Mouse (Mus musculus) midbrain, embryonic 15.5 days (tissue): ENCODE data around the gene Ctnna3. TPM values are rescaled to one million over a fixed set of nuclear protein-coding genes. Genes with fewer than 3 reads are reported as not detected.
"Not testable (repeated sequence)": the region's sequence is repeated elsewhere in the genome, so short reads cannot be mapped to it uniquely, and the experiment has no call there.

Experiments
- ATAC-seq: fragments of 200-750 bp; cut with Nextera tagmentation; replicated peaks from 2 replicates; pipeline ENCODE4 v1.8.0; 2017; ENCODE audit warnings: moderate TSS enrichment
- H3K27ac ChIP-seq: fragments of 300-500 bp; sonication (generic); 2 replicates; pipeline ENCODE4 v1.5.1; 2015; ENCODE audit warnings: mild to moderate bottlenecking, inconsistent platforms
- H3K27me3 ChIP-seq: fragments of 300-500 bp; sonication (generic); replicated peaks from 2 replicates; pipeline ENCODE4 v1.6.1; 2015; ENCODE audit warnings: inconsistent platforms
- H3K36me3 ChIP-seq: fragments of 300-500 bp; sonication (generic); replicated peaks from 2 replicates; pipeline ENCODE4 v1.6.1; 2015; ENCODE audit warnings: inconsistent platforms
- H3K4me1 ChIP-seq: fragments of 300-500 bp; sonication (generic); 2 replicates; pipeline ENCODE4 v1.6.1; 2015; ENCODE audit warnings: inconsistent platforms
- H3K4me2 ChIP-seq: fragments of 300-500 bp; sonication (generic); 2 replicates; pipeline ENCODE4 v1.6.1; 2015; ENCODE audit warnings: inconsistent platforms, mild to moderate bottlenecking, moderate library complexity
- H3K4me3 ChIP-seq: fragments of 300-500 bp; sonication (generic); 2 replicates; pipeline ENCODE4 v1.5.1; 2015; ENCODE audit warnings: mild to moderate bottlenecking, inconsistent platforms
- H3K9ac ChIP-seq: fragments of 300-500 bp; sonication (generic); 2 replicates; pipeline ENCODE4 v1.6.1; 2015; ENCODE audit warnings: mild to moderate bottlenecking, inconsistent platforms
- H3K9me3 ChIP-seq: fragments of 300-500 bp; sonication (generic); 2 replicates; pipeline ENCODE4 v1.6.1; 2016; ENCODE audit warnings: inconsistent platforms
- WGBS: fragments of 180-500 bp; shearing (Covaris S2); methylation state at CpG from one replicate; pipeline ENCODE4 v1.1.7; 2015; ENCODE audit warnings: mixed read lengths; 5-methylcytosine and 5-hydroxymethylcytosine counted together
- polyA plus RNA-seq: library from polyadenylated mRNA; unstranded; fragments of >200 nt; fragmentation: Nextera tagmentation; extraction: Ambion mirVana; gene quantifications from 2 replicates; pipeline ENCODE4 v1.2.1, GENCODE M21; 2015

Ctnna3 gene
- polyA plus RNA-seq, 1 experiment from 2014 or later: 0.80 TPM

DNA sequence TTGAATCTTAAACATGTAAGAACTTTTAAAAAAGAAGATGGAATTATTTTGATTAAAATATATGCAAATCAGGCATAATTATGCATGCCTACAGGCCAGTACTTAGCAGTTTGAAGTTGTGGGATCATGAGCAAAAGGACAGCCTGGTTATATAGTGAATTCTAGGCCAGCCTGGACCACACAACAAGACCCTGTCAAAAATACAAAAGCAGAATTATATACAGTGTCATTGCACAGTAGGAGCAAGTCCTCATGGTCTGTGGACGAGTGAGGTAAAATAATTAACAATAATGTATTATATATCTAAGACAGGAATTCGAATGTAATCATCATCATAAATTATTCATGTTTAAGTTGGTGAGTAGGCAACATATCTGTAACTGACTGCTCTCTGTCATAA, 966.7 kb downstream of the Ctnna3 start:
- Histone ChIP-seq H3K9me3 (no peaks in the 10 kb centered on the region), H3K4me3 (no peak overlapping the region), H3K4me1 (no peaks in the 10 kb centered on the region), H3K36me3 (no peaks in the 10 kb centered on the region), H3K27me3 (no peaks in the 10 kb centered on the region), H3K9ac (no peak overlapping the region), H3K4me2 (no peak overlapping the region), H3K27ac (no peak overlapping the region)
- no peak for ATAC-seq
- 54% methylated on average over 2 of the region's 2 CpGs for WGBS

- H3K36me3 ChIP-seq, ATAC-seq, H3K4me3 ChIP-seq, H3K9ac ChIP-seq, H3K4me2 ChIP-seq, H3K9me3 ChIP-seq, H3K27ac ChIP-seq, H3K27me3 ChIP-seq, H3K4me1 ChIP-seq: not testable (repeated sequence)
- 35% methylated on average over 1 of the region's 1 CpGs for WGBS
These were observed 988.5 kb downstream of the Ctnna3 start for GRCm38 (mm10) chr10:64418396-64418795.

DNA sequence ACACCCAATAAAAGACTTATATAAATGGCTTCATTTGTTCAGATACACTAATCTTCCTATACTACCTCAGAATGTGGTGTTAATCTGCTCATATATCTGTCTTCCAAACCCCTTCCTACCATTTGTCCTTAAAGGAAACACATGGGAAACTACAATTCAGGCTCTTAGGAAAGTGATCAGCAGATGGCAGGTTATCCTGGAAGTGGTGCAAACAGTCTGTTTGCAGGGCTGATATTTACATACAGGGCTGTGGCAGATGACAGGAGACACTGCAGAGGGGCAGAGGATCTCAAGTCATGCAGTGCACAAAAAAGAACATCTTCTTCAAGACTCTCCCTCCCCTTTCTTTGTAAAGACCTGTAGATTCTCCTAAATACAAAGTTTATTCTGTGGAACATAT, 1008.8 kb downstream of the Ctnna3 start:
- no peak overlapping the region for H3K9ac ChIP-seq
- H3K4me1 ChIP-seq: no peaks in the 10 kb centered on the region
- no peaks in the 10 kb centered on the region for H3K36me3 ChIP-seq
- no peak overlapping the region for H3K4me2 ChIP-seq
- ATAC-seq: no peak
- no peaks in the 10 kb centered on the region for H3K27me3 ChIP-seq
- no peaks in the 10 kb centered on the region for H3K9me3 ChIP-seq
- H3K27ac ChIP-seq: no peak overlapping the region
- no peak overlapping the region for H3K4me3 ChIP-seq

- ATAC-seq: no peak
- Histone ChIP-seq H3K27me3 (no peaks in the 10 kb centered on the region), H3K9ac (no peak overlapping the region), H3K27ac (no peak overlapping the region), H3K36me3 (no peaks in the 10 kb centered on the region), H3K4me2 (no peak overlapping the region), H3K9me3 (no peaks in the 10 kb centered on the region), H3K4me3 (no peak overlapping the region), H3K4me1 (no peaks in the 10 kb centered on the region)
- WGBS: 88% methylated on average over 2 of the region's 2 CpGs
These were observed 1018.7 kb downstream of the Ctnna3 start for GRCm38 (mm10) chr10:64448624-64449023.

- Histone ChIP-seq H3K27ac (no peak overlapping the region), H3K4me1 (no peaks in the 10 kb centered on the region), H3K4me2 (no peak overlapping the region), H3K27me3 (no peaks in the 10 kb centered on the region), H3K36me3 (no peaks in the 10 kb centered on the region), H3K9ac (no peak overlapping the region), H3K4me3 (no peak overlapping the region), H3K9me3 (no peaks in the 10 kb centered on the region)
- 88% methylated on average over 5 of the region's 5 CpGs for WGBS
- no peak for ATAC-seq
These were observed 1053.4 kb downstream of the Ctnna3 start for GRCm38 (mm10) chr10:64483281-64483680.

DNA sequence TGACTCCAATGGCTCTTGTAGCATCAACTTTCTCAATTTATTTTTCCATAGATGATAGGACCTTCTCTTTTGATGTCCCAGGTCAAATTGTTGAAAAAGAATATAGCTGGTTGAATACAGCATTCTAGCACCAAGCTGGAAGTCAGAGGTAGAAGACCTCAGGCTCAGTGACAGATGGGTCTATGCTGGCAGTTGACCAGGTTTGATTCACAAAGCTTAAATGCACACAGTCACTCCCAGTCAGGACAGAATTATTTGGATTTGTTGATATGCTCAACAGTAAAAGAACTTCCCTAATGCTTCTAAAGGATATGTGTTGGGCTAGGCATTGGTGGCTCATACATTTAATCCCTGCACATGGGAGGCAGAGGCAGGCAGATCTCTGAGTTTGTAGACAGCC, 1059.6 kb downstream of the Ctnna3 start:
- Histone ChIP-seq H3K27me3 (no peaks in the 10 kb centered on the region), H3K36me3 (no peaks in the 10 kb centered on the region), H3K4me1 (no peaks in the 10 kb centered on the region), H3K9ac (no peak overlapping the region), H3K27ac (no peak overlapping the region), H3K4me2 (no peak overlapping the region), H3K9me3 (no peaks in the 10 kb centered on the region), H3K4me3 (no peak overlapping the region)
- no peak for ATAC-seq

DNA sequence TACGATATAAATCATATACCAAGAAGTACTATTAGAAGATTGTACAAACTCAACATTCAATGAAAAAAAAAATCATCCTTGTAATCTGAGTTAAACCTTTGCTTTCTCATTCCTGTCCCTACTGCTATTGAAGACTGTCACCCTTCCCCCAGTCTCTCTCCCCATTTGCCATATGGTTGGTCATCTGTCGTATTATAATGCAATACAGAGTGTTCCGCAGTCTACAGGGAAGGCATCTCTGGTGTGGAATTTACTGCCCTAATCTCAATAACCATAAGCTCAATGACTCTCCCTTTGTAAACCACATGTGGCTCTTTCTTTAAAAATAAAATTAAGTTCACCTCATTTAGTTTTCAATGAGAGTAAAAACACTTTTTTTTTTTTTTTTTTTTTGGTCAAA, 1113.7 kb downstream of the Ctnna3 start:
- no peaks in the 10 kb centered on the region for H3K27me3 ChIP-seq
- H3K4me2 ChIP-seq: no peak overlapping the region
- WGBS: 64% methylated on average over 3 of the region's 3 CpGs
- H3K27ac ChIP-seq: no peak overlapping the region
- no peak overlapping the region for H3K4me3 ChIP-seq
- H3K9me3 ChIP-seq: no peaks in the 10 kb centered on the region
- H3K9ac ChIP-seq: no peak overlapping the region
- H3K4me1 ChIP-seq: no peaks in the 10 kb centered on the region; the same call in 1 of the 2 replicates
- no peaks in the 10 kb centered on the region for H3K36me3 ChIP-seq
- no peak for ATAC-seq

DNA sequence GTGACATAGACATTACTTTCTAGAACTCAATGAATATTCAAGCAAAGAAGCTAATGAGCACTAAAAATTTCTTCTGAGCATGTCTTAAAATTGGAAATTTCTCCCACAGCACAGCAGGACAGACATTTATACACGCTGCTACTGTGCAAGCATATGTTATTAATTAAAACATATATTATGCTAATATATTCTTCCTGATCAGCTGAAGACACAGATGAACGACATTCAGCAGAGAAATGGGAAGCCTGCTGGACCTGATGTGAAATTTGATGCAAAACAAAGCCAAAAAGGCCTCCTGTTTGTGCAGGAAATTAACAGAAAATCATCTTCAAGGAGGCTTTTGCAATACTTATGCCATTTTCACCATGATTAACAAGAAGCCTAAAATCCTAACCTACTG, 1114.5 kb downstream of the Ctnna3 start:
- Histone ChIP-seq H3K9ac (no peak overlapping the region), H3K4me1 (no peaks in the 10 kb centered on the region; the same call in 1 of the 2 replicates), H3K9me3 (no peaks in the 10 kb centered on the region), H3K27me3 (no peaks in the 10 kb centered on the region), H3K27ac (no peak overlapping the region), H3K4me3 (no peak overlapping the region), H3K4me2 (no peak overlapping the region), H3K36me3 (no peaks in the 10 kb centered on the region)
- no peak for ATAC-seq
- 33% methylated on average over 2 of the region's 2 CpGs for WGBS

DNA sequence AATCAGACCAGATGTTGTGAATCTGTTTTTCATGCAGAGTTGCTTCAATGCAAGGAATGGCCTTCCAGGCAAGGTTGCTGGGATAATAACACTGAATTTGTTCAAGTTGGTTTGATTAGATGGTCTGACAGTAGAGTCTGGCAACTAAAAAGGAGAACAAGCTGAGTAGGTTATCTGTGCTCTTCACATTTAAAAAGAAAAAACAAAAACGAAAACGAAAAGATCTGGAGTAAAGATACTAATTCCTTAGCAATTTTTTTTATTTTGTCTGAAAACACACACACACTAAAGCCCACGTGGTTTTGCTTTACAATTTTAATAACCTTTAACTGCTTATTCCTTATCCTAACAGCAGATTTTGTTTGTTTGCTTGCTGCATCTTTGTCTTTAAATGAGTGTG, 1141.4 kb downstream of the Ctnna3 start:
- H3K9me3 ChIP-seq: no peaks in the 10 kb centered on the region
- H3K27ac ChIP-seq: no peak overlapping the region
- 84% methylated on average over 3 of the region's 3 CpGs for WGBS
- ATAC-seq: no peak
- H3K4me1 ChIP-seq: no peaks in the 10 kb centered on the region
- H3K27me3 ChIP-seq: no peaks in the 10 kb centered on the region
- no peak overlapping the region for H3K4me3 ChIP-seq
- H3K9ac ChIP-seq: no peak overlapping the region
- H3K36me3 ChIP-seq: no peaks in the 10 kb centered on the region
- no peak overlapping the region for H3K4me2 ChIP-seq

DNA sequence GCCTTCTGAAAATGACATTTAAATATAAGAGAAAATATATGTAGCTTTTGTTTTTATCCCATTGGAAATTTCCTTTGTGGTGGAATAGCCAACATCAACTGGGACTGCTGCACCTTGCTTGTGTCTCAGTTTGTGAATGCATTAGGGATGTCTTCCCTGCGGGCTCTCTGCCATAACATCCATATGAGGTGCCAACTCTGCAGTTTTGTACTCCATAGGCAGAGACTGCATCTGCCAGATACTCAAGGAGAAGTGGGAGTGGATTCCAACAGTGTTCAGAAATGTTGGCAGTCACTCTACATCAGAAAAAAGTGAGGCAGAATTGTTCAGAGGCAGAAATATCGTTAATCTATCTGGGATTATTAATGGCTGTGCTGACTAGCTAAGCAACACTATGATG, 1158.2 kb downstream of the Ctnna3 start:
- Histone ChIP-seq H3K36me3 (no peaks in the 10 kb centered on the region), H3K27ac (no peak overlapping the region), H3K4me1 (no peaks in the 10 kb centered on the region), H3K4me3 (no peak overlapping the region), H3K9ac (no peak overlapping the region), H3K27me3 (no peaks in the 10 kb centered on the region), H3K4me2 (no peak overlapping the region), H3K9me3 (no peaks in the 10 kb centered on the region)
- 91% methylated on average over 2 of the region's 2 CpGs for WGBS
- ATAC-seq: no peak

- Histone ChIP-seq H3K4me2 (no peak overlapping the region), H3K4me1 (no peaks in the 10 kb centered on the region), H3K27ac (no peak overlapping the region), H3K9me3 (no peaks in the 10 kb centered on the region), H3K9ac (no peak overlapping the region), H3K36me3 (no peaks in the 10 kb centered on the region), H3K27me3 (no peaks in the 10 kb centered on the region), H3K4me3 (no peak overlapping the region)
- no peak for ATAC-seq
- 33% methylated on average over 5 of the region's 5 CpGs for WGBS
These were observed 1206.9 kb downstream of the Ctnna3 start for GRCm38 (mm10) chr10:64636760-64637159.

GRCm38 (mm10) chr10:64639061-64639460, 1209.2 kb downstream of the Ctnna3 start:
- H3K4me2 ChIP-seq: no peak overlapping the region
- H3K4me3 ChIP-seq: no peak overlapping the region
- no peak overlapping the region for H3K9ac ChIP-seq
- H3K27me3 ChIP-seq: no peaks in the 10 kb centered on the region
- no peaks in the 10 kb centered on the region for H3K9me3 ChIP-seq
- H3K36me3 ChIP-seq: no peaks in the 10 kb centered on the region
- no peaks in the 10 kb centered on the region for H3K4me1 ChIP-seq
- no peak for ATAC-seq
- no peak overlapping the region for H3K27ac ChIP-seq

DNA sequence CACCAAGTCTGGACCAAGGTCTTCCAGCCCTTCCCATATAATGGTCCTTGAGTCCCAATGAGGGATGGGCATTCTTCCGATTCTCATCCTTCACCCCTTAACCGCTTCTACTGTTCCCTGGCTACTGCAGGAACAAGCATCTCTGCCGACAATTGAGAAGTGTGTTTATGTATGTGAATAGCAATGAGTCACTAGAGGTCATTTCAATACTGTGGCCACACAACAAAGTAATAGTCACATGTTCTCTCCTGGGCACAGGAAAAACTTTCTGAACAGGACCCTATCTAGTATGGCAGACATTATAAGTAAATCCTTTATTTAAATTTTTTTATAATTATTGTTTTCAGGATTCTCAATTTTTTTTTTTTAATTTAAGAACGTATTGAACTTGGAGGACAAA, 1211.2 kb downstream of the Ctnna3 start:
- Histone ChIP-seq H3K27me3 (no peaks in the 10 kb centered on the region), H3K9ac (no peak overlapping the region), H3K36me3 (no peaks in the 10 kb centered on the region), H3K4me2 (no peak overlapping the region), H3K4me1 (no peaks in the 10 kb centered on the region), H3K27ac (no peak overlapping the region), H3K4me3 (no peak overlapping the region), H3K9me3 (no peaks in the 10 kb centered on the region)
- ATAC-seq: no peak
- WGBS: 77% methylated on average over 4 of the region's 4 CpGs

- no peak overlapping the region for H3K4me3 ChIP-seq
- ATAC-seq: peak; percentile 66; the same call in 1 of the 2 replicates
- H3K4me1 ChIP-seq: no peaks in the 10 kb centered on the region
- no peaks in the 10 kb centered on the region for H3K36me3 ChIP-seq
- no peaks in the 10 kb centered on the region for H3K9me3 ChIP-seq
- 63% methylated on average over 8 of the region's 8 CpGs for WGBS
- no peak overlapping the region for H3K27ac ChIP-seq
- H3K4me2 ChIP-seq: no peak overlapping the region
- H3K27me3 ChIP-seq: no peaks in the 10 kb centered on the region
- H3K9ac ChIP-seq: no peak overlapping the region
These were observed 1211.7 kb downstream of the Ctnna3 start for GRCm38 (mm10) chr10:64641576-64641975.
